Mouse (Mus musculus) lung, postnatal 10 days (tissue): ENCODE measurements around the gene Lats1.
A peak's percentile ranks its signal among the peaks of the same experiment; 100 is the strongest.

Source experiments
- DNase-seq: peaks from one replicate; pipeline ENCODE4 v3.0.0; 2021

Lats1 gene

DNA sequence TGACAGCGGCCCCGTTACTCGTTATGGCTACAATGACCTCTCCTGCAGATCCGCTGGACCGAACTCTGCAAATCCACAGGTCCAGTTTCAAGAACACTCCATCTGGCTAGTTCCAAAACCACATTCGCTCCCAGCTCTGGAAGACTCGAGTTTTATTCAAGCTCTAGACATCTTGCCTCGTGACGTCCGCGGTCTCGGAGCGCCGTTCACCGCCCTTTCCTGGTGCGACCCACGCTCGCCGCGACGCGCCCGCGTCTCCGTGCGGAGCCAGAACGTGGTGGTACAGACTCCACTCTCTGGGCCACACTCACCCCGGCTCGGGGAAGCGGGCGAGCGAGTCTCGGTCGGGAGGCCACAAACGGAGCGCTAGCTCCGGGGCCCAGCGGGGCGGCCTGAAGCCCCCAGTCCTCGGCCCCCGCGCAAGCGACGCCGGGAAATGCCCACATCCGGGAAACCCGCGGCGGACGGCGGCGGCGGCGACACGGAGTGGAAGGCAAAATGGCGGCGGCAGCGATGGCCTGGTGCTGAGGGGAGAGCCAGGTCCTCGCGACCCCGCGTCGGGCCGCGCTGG is at the start of gene Lats1, which contains the start of gene Pcmt1:
Gene Lats1, plus strand, starts transcription at position 484 of the 571 bp plus-strand sequence.
Gene Pcmt1, minus strand, starts transcription at position 406 of the 571 bp plus-strand sequence.
- peak; percentile 91 for DNase-seq

DNA sequence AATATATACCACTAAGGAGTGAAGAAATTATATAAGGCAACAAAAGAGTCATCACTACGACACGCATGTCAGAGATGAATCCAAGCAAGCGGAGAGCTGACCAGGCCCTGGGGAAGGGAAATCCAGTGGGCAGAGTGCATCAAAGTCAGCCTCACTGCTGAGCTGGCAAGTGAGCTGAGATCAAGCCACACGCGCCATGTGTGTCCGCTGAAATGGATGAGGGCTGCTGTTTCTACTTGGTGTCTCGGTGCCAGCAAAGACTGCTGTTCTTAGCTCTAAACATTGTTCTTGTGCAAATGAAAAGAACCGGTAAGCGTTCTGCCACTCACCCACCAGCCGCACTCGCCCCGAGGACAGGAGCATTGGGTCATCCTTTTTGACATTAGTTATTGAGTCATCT is 40.6 kb upstream of the Lats1 start:
- no peak for DNase-seq

DNA sequence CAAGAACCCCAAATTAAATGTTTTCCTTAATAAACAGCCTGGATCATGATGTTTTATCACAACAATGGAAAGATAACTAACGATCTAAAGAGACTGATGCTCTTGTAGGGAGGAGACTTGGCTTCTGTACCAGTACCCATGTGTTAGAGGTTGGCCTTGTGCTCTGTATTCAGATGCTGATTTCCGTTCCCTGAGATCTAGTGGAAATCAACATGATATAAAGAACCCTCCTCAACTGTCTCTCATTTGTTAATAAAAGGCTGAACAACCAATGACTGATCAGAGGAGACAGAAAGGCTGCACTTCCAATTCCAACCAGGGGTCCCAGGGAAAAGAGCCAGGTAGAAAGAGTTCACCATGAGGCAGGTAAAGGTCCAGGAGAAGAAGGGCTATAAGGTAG is 35.1 kb upstream of the Lats1 start:
- DNase-seq: no peak

DNA sequence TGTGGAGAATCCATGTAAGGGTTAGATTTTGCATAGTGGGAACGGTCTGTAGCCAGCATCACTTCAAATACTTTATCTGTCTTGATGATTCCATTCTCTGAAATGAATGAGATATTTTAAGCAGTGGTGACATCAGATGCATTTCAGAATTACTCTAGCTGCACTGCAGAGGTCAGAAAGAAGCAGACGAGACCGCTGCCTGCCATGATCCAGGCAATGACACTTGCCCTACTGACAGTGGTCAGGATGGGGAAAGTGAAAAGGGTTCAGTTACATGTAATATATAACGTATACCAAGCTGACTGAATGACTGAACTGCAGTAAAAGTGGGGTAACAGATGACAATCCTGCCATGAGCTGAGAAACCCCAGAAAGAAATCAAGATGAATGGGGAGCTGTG is 32.0 kb upstream of the Lats1 start:
- no peak for DNase-seq

GRCm38 (mm10) chr10:7651057-7651456 is 30.0 kb upstream of the Lats1 start:
- DNase-seq: no peak

- peak; percentile 88 for DNase-seq
Observed at GRCm38 (mm10) chr10:7662471-7663141, 18.4 kb upstream of the Lats1 start.

GRCm38 (mm10) chr10:7663159-7664026 is 17.6 kb upstream of the Lats1 start:
- peak; percentile 94 for DNase-seq

GRCm38 (mm10) chr10:7664027-7664526 is 16.9 kb upstream of the Lats1 start:
- no peak for DNase-seq

DNA sequence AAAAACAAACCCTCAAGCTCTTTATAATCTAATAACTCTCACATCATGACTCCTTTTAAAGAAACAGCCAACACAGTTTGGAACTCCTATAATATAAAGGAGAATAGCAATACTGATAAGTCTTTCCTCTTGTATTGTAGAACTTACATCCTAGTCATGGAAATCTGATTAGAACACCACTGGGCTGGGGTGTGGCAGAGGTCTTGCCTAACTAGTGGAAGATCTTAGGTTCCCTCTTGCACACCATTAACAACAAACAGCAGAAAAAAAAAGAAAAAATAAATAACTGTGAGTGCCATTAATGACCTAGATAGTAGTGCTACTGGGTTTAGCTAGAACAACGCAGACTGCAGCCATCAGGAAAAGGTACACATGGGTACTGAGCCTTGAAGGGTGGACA is 16.1 kb upstream of the Lats1 start:
- no peak for DNase-seq

GRCm38 (mm10) chr10:7667342-7667802 is 13.6 kb upstream of the Lats1 start, which contains the start of gene Nup43:
Nup43 (plus strand) TSS chr10:7667503.
- DNase-seq: peak; percentile 95

DNA sequence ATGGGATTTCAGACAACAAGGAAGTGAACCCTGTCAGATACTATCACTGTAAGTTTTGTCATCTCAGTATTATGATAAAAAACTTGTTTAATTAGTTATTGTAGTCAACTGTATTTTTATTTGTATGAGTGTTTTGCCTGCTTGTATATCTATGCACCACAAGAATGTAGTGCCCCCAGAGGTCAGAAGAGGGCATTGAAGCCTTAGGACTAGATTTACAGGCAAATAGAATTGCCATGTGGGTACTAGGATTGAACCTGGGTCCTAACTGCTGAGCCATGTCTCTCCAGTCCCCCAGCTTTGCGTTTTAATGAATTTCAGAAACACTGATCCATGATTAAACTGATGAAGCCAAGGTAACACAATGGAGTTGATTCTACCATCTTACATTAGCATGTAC is 7.3 kb upstream of the Lats1 start:
- peak; percentile 41 for DNase-seq

DNA sequence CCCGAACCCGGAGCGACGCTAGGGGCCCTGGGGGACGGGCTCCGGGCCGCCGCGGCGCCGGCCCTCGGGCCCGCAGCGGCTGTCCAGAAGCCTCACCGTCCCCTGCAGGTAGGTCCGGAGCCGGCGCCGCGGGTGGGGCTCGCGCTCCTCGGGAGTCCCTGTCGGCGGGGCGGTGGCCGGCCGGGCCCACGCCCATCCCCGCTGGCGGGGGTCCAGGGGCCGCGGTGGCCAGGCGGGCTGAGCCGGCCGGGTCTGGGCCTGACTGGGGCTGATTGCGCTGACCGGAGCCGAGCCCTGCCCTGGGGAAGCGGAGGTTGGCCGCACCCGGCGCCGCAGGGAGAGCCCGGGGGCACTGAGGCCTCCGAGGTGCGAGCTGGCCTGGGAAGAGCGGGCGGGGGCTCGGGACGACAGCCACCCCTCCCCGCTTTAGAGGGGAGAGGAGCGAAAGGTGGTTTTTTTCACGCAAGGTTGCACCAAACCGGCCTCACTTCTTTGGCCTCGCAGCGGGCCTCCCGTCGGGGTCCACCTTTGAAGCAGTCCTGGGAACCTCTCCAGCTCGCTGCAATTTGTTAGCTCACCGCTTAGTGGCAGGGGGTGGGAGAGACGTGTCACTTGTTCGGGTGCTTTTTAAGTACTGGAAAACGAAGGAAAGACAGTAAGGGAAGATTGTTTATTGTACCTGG is 470 bp downstream of the Lats1 start:
- peak; percentile 83 for DNase-seq

- no peak for DNase-seq
Observed at GRCm38 (mm10) chr10:7682249-7682648, 1.2 kb downstream of the Lats1 start.

DNA sequence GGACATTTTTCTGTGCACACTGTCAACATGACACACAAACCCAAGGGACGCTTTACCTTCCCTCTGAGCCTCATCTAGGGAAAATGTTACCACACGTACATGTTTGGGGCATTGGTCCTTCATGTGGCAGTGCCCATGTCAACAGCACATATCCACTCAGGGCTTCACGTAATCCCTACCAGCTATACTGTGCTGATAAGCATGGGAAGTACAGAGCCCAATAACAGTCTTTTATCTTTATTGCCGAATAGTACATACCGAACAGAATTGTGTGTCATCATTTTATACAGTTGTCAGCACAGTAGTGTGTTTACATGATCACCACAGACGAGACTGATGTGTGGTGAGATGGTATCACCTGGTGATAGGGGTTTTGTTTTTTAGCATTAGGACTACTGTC is 5.9 kb downstream of the Lats1 start:
- DNase-seq: no peak

DNA sequence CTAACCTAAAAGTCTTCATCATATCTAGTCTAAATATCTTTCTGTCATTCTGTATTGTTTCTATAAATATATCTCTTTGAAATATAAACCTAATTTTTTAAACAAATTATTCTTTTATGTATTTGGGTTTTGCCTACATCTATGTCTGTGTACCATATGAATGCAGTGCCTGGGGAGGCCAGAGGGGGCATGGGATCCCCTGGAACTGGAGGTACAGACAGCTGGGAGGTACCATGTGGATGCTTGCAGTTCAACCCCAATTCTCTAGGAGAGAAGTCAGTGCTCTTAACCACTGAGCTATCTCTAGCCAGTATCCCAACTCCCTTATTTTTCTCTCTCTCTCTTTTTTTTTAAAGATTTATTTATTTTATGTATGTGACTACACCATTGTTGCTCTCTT is 14.3 kb downstream of the Lats1 start:
- DNase-seq: peak; percentile 20

DNA sequence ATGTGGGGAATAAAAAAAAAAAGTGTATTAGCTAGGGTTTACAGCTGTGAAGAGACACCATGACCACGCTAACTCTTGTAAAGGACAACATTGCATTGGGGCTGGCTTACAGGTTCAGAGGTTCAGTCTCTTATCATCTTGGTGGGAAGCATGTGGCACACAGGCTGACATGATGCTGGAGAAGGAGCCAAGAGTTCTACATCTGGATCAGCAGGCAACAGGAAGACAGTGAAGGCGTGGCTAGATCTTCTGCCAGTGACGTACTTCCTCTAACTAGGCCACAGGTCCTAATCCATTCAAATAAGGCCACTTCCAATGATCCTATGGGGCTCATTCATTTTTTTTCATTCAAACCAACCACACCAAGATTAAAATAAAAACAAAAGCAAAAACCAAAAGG is 19.1 kb downstream of the Lats1 start:
- no peak for DNase-seq

DNA sequence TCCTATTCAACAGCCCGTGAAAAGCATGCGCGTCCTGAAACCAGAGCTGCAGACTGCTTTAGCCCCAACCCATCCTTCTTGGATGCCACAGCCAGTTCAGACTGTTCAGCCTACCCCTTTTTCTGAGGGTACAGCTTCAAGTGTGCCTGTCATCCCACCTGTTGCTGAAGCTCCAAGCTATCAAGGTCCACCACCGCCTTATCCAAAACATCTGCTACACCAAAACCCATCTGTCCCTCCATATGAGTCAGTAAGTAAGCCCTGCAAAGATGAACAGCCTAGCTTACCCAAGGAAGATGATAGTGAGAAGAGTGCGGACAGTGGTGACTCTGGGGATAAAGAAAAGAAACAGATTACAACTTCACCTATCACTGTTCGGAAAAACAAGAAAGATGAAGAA is 21.6 kb downstream of the Lats1 start:
- no peak for DNase-seq

DNA sequence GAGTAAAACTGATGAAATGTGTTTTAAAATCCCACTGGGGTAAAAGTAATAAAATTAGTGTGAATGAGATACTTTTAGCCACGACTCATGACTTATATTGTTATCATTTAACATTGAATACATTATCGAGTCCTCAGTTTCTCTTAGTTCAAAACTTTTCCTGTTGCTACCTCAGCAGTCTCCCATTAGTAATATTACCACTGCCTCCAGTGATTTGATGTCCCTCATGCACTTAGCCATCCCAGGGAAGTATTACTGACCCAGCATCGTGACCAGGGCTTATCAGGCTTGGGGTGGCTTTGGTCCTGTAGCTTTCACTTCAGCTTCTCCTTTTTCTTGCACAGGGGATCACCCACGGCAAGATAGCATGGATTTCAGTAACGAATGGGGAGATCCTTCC is 29.1 kb downstream of the Lats1 start:
- no peak for DNase-seq

DNA sequence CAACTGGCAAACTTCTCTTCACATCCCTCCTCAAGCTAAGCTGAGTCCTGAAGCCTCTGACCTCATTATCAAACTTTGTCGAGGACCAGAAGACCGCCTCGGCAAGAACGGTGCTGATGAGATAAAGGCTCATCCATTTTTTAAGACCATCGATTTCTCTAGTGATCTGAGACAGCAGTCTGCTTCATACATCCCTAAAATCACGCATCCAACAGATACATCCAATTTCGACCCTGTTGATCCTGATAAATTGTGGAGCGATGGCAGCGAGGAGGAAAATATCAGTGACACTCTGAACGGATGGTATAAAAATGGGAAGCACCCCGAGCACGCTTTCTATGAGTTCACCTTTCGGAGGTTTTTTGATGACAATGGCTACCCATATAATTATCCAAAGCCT is 31.5 kb downstream of the Lats1 start:
- DNase-seq: no peak

DNA sequence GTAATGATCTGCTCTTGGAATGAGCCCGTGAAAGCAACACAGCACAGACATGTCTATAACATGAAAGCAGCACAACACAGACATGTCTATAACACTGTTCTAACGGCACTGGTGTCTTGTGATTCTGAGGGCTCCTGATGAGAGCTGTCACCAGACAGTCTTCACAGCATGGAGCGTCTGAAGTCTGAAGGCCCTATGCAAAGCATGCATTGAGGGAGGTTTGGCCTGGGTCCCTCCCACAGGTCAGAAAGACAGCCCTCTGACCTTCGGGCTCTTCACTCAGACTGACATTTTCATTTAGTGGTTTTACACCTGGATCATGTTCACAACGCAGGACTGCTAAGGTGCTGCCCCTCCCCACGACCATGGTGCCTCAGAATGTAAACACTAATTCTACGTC is 34.0 kb downstream of the Lats1 start:
- no peak for DNase-seq

DNA sequence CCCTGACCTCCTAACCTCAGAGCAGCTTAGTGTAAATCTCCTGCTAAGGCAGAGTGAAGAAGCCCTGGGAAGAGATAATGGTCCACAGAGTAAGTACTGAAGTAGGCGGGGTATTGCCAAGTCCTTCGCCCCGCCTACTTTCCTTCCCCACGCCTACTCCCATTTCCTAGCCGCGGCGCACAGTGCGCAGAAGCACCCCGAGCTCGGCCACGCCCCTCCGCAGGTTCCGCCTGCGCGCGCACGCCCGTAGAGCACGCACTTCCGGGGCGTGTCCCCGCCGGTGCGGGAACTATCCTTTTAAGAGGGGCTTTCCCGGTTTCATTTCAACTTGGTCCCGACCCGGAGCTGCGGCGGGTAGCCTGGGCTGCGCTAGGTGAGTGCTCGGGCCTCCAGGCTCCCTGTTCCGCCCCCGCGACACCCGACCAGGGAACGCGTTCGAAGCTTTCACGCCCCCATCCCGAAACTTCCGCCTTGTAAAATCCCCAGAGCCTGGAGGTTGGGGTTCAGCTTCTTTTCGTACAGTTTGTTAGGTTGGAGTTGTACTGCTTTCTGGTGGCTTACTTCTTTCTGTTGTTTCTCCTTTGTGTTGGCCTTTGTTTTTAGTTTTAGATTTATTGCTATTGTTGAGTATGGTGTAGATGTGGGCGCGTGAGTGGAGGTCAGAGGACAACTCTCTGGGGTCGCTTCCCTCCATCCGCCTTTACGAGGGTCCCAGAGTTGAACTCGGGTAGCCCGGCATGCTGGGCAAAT is 44.9 kb downstream of the Lats1 start, which contains the start of gene Katna1:
Gene Katna1, plus strand, starts transcription at position 250 of the 750 bp plus-strand sequence.
- peak; percentile 98 for DNase-seq

- DNase-seq: no peak
Observed at GRCm38 (mm10) chr10:7726501-7726812, 45.4 kb downstream of the Lats1 start.
